Mouse (Mus musculus) liver, embryonic 14.5 days (tissue): ENCODE measurements at regions not wholly inside any gene's neighbourhood (a gene's known extent, or its start where the extent isn't known, plus 50 kb on each side); places are given as distances from the start of the nearest gene placed in this dataset.

ENCODE experiments used
- ATAC-seq: fragments of 200-750 bp; cut with Nextera tagmentation; 2 replicates; pipeline ENCODE4 v1.8.0; 2017; ENCODE audit warnings: moderate number of reproducible peaks, mild to moderate bottlenecking, moderate library complexity; ENCODE audit not compliant: insufficient read depth
- DNase-seq, 3 experiments: peaks; one replicate each; pipeline ENCODE4 v3.0.0-alpha.2; 2012 to 2013; ENCODE audit warnings: low read depth in 3 of 3, low spot score in 3 of 3
- H3K27ac ChIP-seq: fragments of 300-500 bp; sonication (generic); 2 replicates; pipeline ENCODE4 v1.5.1; 2014; ENCODE audit warnings: moderate library complexity, mild to moderate bottlenecking, control low read depth, inconsistent platforms
- H3K27me3 ChIP-seq: fragments of 300-500 bp; sonication (generic); 2 replicates; pipeline ENCODE4 v1.6.1; 2014; ENCODE audit warnings: mild to moderate bottlenecking, low read length, moderate library complexity; ENCODE audit not compliant: control insufficient read depth, insufficient read depth
- H3K36me3 ChIP-seq: fragments of 300-500 bp; sonication (generic); replicated peaks from 2 replicates; pipeline ENCODE4 v1.6.1; 2014; ENCODE audit warnings: low read depth; ENCODE audit not compliant: control insufficient read depth, insufficient read depth
- H3K4me1 ChIP-seq, 2 experiments: fragments of 200-500 bp in 1 of 2; fragments of 300-500 bp in 1 of 2; sonication (generic) in 1 of 2; replicated peaks; 2 replicates each; pipeline ENCODE4 v1.6.1; 2012 to 2014; ENCODE audit warnings: antibody characterized with exemption in 1 of 2, inconsistent platforms in 1 of 2, low read length in 1 of 2; ENCODE audit not compliant: control insufficient read depth in 2 of 2, insufficient read depth in 2 of 2
- H3K4me2 ChIP-seq: fragments of 300-500 bp; sonication (generic); 2 replicates; pipeline ENCODE4 v1.6.1; 2014; ENCODE audit warnings: low read depth, mild to moderate bottlenecking, control low read depth, moderate library complexity
- H3K4me3 ChIP-seq, 2 experiments: fragments of 200-500 bp in 1 of 2; fragments of 300-500 bp in 1 of 2; sonication (generic) in 1 of 2; 2 replicates each; pipeline ENCODE4 v1.5.1; 2012 to 2014; ENCODE audit warnings: low read depth in 2 of 2, low read length in 2 of 2, mild to moderate bottlenecking in 2 of 2, control low read depth in 1 of 2, inconsistent platforms in 1 of 2, moderate library complexity in 1 of 2; ENCODE audit not compliant: insufficient read depth in 1 of 2
- H3K9ac ChIP-seq: fragments of 300-500 bp; sonication (generic); replicated peaks from 2 replicates; pipeline ENCODE4 v1.6.1; 2014; ENCODE audit warnings: mild to moderate bottlenecking, control low read depth, moderate library complexity
- H3K9me3 ChIP-seq: fragments of 300-500 bp; sonication (generic); 2 replicates; pipeline ENCODE4 v1.6.1; 2016; ENCODE audit warnings: low read length, mixed read lengths; ENCODE audit not compliant: control insufficient read depth
- CTCF ChIP-seq: IDR thresholded peaks from 2 replicates; pipeline ENCODE4 v1.5.1; 2016; ENCODE audit warnings: antibody characterized with exemption, low read depth, control low read depth
- EP300 ChIP-seq: IDR thresholded peaks from 2 replicates; pipeline ENCODE4 v1.6.1; 2016; ENCODE audit warnings: antibody characterized with exemption, low read depth
- WGBS: fragments of 180-500 bp; shearing (Covaris S2); extraction: QIAGEN DNeasy Blood & Tissue Kit; methylation state at CpG from one replicate; pipeline ENCODE4 v1.1.7; 2014; ENCODE audit not compliant: insufficient replicate concordance; 5-methylcytosine and 5-hydroxymethylcytosine counted together

- Histone ChIP-seq H3K27ac (no peak overlapping the region), H3K4me1 (no peaks in the 10 kb centered on the region), H3K36me3 (no peaks in the 10 kb centered on the region), H3K4me2 (no peak overlapping the region), H3K4me3 (no peak overlapping the region), H3K27me3 (no peaks in the 10 kb centered on the region), H3K9me3 (no peaks in the 10 kb centered on the region), H3K9ac (no peak overlapping the region)
- DNase-seq: no peak
- TF ChIP-seq EP300 (no peak), CTCF (no peak)
- no peak for ATAC-seq
- 10% methylated on average over 1 of the region's 1 CpGs for WGBS
Measured at GRCm38 (mm10) chrX:129637016-129637415, 112.5 kb upstream of the Diaph2 start.

GRCm38 (mm10) chrX:129645106-129645505 lies 104.4 kb upstream of the Diaph2 start:
- H3K9me3 ChIP-seq: no peaks in the 10 kb centered on the region
- no peak overlapping the region for H3K9ac ChIP-seq
- H3K27me3 ChIP-seq: no peaks in the 10 kb centered on the region
- no peak overlapping the region for H3K27ac ChIP-seq
- no peak overlapping the region for H3K4me3 ChIP-seq
- H3K4me2 ChIP-seq: no peak overlapping the region
- 84% methylated on average over 2 of the region's 2 CpGs for WGBS
- DNase-seq: no peak
- H3K4me1 ChIP-seq: no peaks in the 10 kb centered on the region
- H3K36me3 ChIP-seq: no peaks in the 10 kb centered on the region
- ATAC-seq: no peak
- no peak for TF ChIP-seq CTCF
- TF ChIP-seq EP300: no peak

GRCm38 (mm10) chrX:129656906-129657305 lies 92.6 kb upstream of the Diaph2 start:
- H3K9me3 ChIP-seq: no peaks in the 10 kb centered on the region
- no peak overlapping the region for H3K4me3 ChIP-seq
- H3K4me1 ChIP-seq: no peaks in the 10 kb centered on the region
- DNase-seq (no peak), ATAC-seq (no peak)
- TF ChIP-seq EP300 (no peak), CTCF (no peak)
- no peak overlapping the region for H3K9ac ChIP-seq
- H3K27me3 ChIP-seq: no peaks in the 10 kb centered on the region
- H3K27ac ChIP-seq: no peak overlapping the region
- no peaks in the 10 kb centered on the region for H3K36me3 ChIP-seq
- H3K4me2 ChIP-seq: no peak overlapping the region

- Histone ChIP-seq H3K9ac (no peak overlapping the region), H3K36me3 (no peaks in the 10 kb centered on the region), H3K27me3 (no peaks in the 10 kb centered on the region), H3K9me3 (no peaks in the 10 kb centered on the region), H3K4me2 (no peak overlapping the region), H3K27ac (no peak overlapping the region), H3K4me3 (no peak overlapping the region), H3K4me1 (no peaks in the 10 kb centered on the region)
- WGBS: 46% methylated on average over 1 of the region's 1 CpGs
- TF ChIP-seq EP300: no peak
- ATAC-seq (no peak), DNase-seq (no peak)
Measured at GRCm38 (mm10) chrX:129690677-129691076, 58.9 kb upstream of the Diaph2 start.
